Mouse (Mus musculus) heart, adult 2 months (tissue): ENCODE measurements around the gene Cd244a.

Experiments
- CTCF ChIP-seq: fragments of 200-600 bp; IDR thresholded peaks from 2 replicates; pipeline ENCODE4 v1.8.1; 2022; ENCODE audit warnings: antibody characterized with exemption, mild to moderate bottlenecking, moderate library complexity
- EP300 ChIP-seq: fragments of 200-500 bp; IDR thresholded peaks from 2 replicates; pipeline ENCODE4 v1.6.1; 2011; ENCODE audit warnings: low read depth, low read length, control low read depth; ENCODE audit not compliant: insufficient read depth
- POLR2A ChIP-seq: fragments of 200-500 bp; IDR thresholded peaks from 2 replicates; pipeline ENCODE4 v1.6.1; 2011; ENCODE audit warnings: mild to moderate bottlenecking, low read depth, low read length, control low read depth; ENCODE audit not compliant: insufficient read depth

DNA sequence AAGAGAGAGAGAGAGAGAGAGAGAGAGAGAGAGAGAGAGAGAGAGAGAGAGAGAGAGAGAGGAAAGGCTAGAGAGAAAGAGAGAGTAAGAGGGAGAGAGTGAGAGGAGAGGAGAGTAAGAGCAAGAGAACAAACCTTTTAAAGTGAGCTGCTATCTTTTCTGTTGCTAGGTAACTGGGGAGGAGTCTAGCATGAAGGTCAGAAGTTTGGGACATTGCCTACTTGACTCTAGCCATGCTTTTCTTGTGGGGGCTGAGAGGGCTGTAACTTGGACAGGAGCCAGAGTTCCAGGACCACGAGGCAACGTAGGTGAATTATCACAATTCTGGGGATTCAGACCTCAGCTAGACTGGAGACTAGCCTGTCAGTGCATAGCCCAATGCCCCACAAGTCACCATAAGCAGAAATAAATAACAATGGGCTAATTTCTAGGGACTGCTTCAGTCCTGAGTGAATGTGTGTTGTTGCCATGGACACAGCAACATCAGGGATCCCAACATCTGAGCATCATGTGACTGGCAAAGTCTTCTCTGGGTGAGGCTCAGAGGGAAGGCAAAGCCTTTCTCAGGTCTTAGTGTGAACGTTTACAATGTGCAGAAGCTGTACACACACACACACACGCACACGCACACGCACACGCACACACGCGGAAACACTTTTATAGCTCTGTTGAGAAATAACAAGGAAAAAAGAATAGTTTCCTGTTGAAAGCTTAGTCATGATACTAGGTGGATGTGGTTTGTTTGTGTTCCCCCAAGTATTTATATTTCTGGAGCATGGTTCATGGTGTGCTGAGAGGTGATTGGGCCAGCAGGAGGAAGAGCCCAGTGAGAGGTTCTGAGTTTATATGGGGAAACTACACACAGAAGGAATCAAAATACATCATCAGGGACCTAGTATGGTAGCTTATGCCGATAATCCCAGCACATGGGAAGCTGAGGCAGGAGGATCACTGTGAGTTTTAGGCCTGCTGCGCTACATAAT, 5.3 kb upstream of the Cd244a start:
- TF ChIP-seq CTCF (no peak), POLR2A (no peak), EP300 (no peak)
